11 mouse cellular contexts compared by ENCODE assay signal in genomic region chr12:111692899-111693298, GRCm38 (mm10). TPM values are rescaled to one million over a fixed set of nuclear protein-coding genes. Genes with fewer than 3 reads are reported as not detected.
DNase-seq lines count a peak whose midpoint lies in the region; ATAC-seq lines count a peak whose summit lies in the region.
"Had no signal": no experiment of that assay in that cellular context is flagged by ENCODE, and none has a peak within 500 bp of the region (broad histone marks: within the 10 kb centered on the region; RNA-seq: fewer than 3 reads in every experiment).

No protein-coding gene starts in this region.

- peak overlapping the region; percentile 71 for H3K27ac ChIP-seq in kidney, embryonic 15.5 days
- H3K27ac ChIP-seq in embryonic facial prominence, embryonic 12.5 days, result peak overlapping the region; percentile 72; the same call in 1 of the 2 replicates
- H3K27ac ChIP-seq in hindbrain, embryonic 15.5 days (replicated peaks), result peak overlapping the region; percentile 86

- no peaks in the 10 kb centered on the region for H3K27me3 ChIP-seq in kidney, embryonic 15.5 days
- H3K27me3 ChIP-seq in embryonic facial prominence, embryonic 12.5 days, result no peaks in the 10 kb centered on the region
- no peaks in the 10 kb centered on the region for H3K27me3 ChIP-seq in hindbrain, embryonic 15.5 days

- 76% methylated on average over 5 of the region's 5 CpGs for WGBS in kidney, embryonic 15.5 days
- WGBS in embryonic facial prominence, embryonic 12.5 days, result 79% methylated on average over 5 of the region's 5 CpGs
- WGBS in hindbrain, embryonic 15.5 days, result 58% methylated on average over 5 of the region's 5 CpGs

- no peak overlapping the region for H3K4me3 ChIP-seq in kidney, embryonic 15.5 days (replicated peaks)
- no peak overlapping the region for H3K4me3 ChIP-seq in embryonic facial prominence, embryonic 12.5 days
- no peak overlapping the region for H3K4me3 ChIP-seq in hindbrain, embryonic 15.5 days
- H3K4me3 ChIP-seq: liver, embryonic 15.5 days had no signal

- H3K9me3 ChIP-seq in kidney, embryonic 15.5 days (replicated peaks), result no peaks in the 10 kb centered on the region
- H3K9me3 ChIP-seq in embryonic facial prominence, embryonic 12.5 days, result no peaks in the 10 kb centered on the region
- no peaks in the 10 kb centered on the region for H3K9me3 ChIP-seq in hindbrain, embryonic 15.5 days
- H3K9me3 ChIP-seq: liver, embryonic 15.5 days had no signal

- peaks cover 55% of the 10 kb centered on the region for H3K4me1 ChIP-seq in kidney, embryonic 15.5 days
- H3K4me1 ChIP-seq in embryonic facial prominence, embryonic 12.5 days, result peaks cover 47% of the 10 kb centered on the region
- H3K4me1 ChIP-seq in hindbrain, embryonic 15.5 days (replicated peaks), result peaks cover 66% of the 10 kb centered on the region

- no peak overlapping the region for H3K9ac ChIP-seq in kidney, embryonic 15.5 days
- H3K9ac ChIP-seq in embryonic facial prominence, embryonic 12.5 days, result no peak overlapping the region
- no peak overlapping the region for H3K9ac ChIP-seq in hindbrain, embryonic 15.5 days
- H3K9ac ChIP-seq: liver, embryonic 15.5 days had no signal

- DNase-seq in kidney, adult 9 months, result no peak
- DNase-seq in neural tube, embryonic 10.5 days (ENCODE audit: extremely low spot score, low spot score), result peak; percentile 33
- DNase-seq in urinary bladder, postnatal 36 days (ENCODE audit: low spot score in 2 of 2), result no peak
- DNase-seq in layer of hippocampus, postnatal 10 days (ENCODE audit: low spot score in 2 of 2), result no peak
- DNase-seq in heart, adult 18-20 months, result no peak
- DNase-seq: adrenal gland, adult 2 months; kidney, adult 8-10 months had no signal

- ATAC-seq in kidney, embryonic 15.5 days (replicated peaks; ENCODE audit: low FRiP score), result no peak
- no peak for ATAC-seq in embryonic facial prominence, embryonic 12.5 days (ENCODE audit: insufficient number of reproducible peaks, insufficient read depth, low FRiP score, low TSS enrichment)
- no peak for ATAC-seq in hindbrain, embryonic 15.5 days (ENCODE audit: low FRiP score, low read depth)

- H3K36me3 ChIP-seq in kidney, embryonic 15.5 days, result no peaks in the 10 kb centered on the region
- H3K36me3 ChIP-seq in embryonic facial prominence, embryonic 12.5 days, result no peaks in the 10 kb centered on the region
- no peaks in the 10 kb centered on the region for H3K36me3 ChIP-seq in hindbrain, embryonic 15.5 days
- H3K36me3 ChIP-seq: liver, embryonic 15.5 days had no signal

- no peak overlapping the region for H3K4me2 ChIP-seq in kidney, embryonic 15.5 days
- no peak overlapping the region for H3K4me2 ChIP-seq in embryonic facial prominence, embryonic 12.5 days (replicated peaks)
- H3K4me2 ChIP-seq in hindbrain, embryonic 15.5 days, result no peak overlapping the region
- H3K4me2 ChIP-seq: liver, embryonic 15.5 days had no signal

RNA-seq across cellular contexts. Expression of gene Trmt61a, which starts 15.0 kb away (rescaled TPM):
- polyA plus RNA-seq in kidney, embryonic 15.5 days (2015; fragmentation: Nextera tagmentation; extraction: Ambion mirVana), result 10.7 and 12.8 TPM in 2 replicates
- polyA plus RNA-seq in embryonic facial prominence, embryonic 12.5 days (2016; fragmentation: Nextera tagmentation; extraction: Ambion mirVana), result 13.3 and 15.1 TPM in 2 replicates
- 11.5 and 12.0 TPM in 2 replicates for polyA plus RNA-seq in hindbrain, embryonic 15.5 days (2015; fragmentation: Nextera tagmentation; extraction: Ambion mirVana)
- total RNA-seq in layer of hippocampus, postnatal 10 days (2021), result 10 to 100 TPM; 16.3 to 19.8 TPM
- total RNA-seq in heart, adult 18-20 months (2021), result 1 to 10 TPM; 5.8 to 6.5 TPM

RNA-seq across cellular contexts. Expression of gene Bag5, which starts 20.2 kb away (rescaled TPM):
- 51.4 and 53.6 TPM in 2 replicates for polyA plus RNA-seq in kidney, embryonic 15.5 days (2015; fragmentation: Nextera tagmentation; extraction: Ambion mirVana)
- polyA plus RNA-seq in embryonic facial prominence, embryonic 12.5 days (2016; fragmentation: Nextera tagmentation; extraction: Ambion mirVana), result 59.7 and 61.3 TPM in 2 replicates
- polyA plus RNA-seq in hindbrain, embryonic 15.5 days (2015; fragmentation: Nextera tagmentation; extraction: Ambion mirVana), result 65.1 and 67.8 TPM in 2 replicates
- total RNA-seq in layer of hippocampus, postnatal 10 days (2021), result 10 to 100 TPM; 38.4 to 38.9 TPM
- total RNA-seq in heart, adult 18-20 months (2021), result 10 to 100 TPM; 19.7 to 26.3 TPM

RNA-seq across cellular contexts. Expression of gene Apopt1, which starts 20.2 kb away (rescaled TPM):
- 53.5 and 57.4 TPM in 2 replicates for polyA plus RNA-seq in kidney, embryonic 15.5 days (2015; fragmentation: Nextera tagmentation; extraction: Ambion mirVana)
- polyA plus RNA-seq in embryonic facial prominence, embryonic 12.5 days (2016; fragmentation: Nextera tagmentation; extraction: Ambion mirVana), result 53.0 and 59.7 TPM in 2 replicates
- polyA plus RNA-seq in hindbrain, embryonic 15.5 days (2015; fragmentation: Nextera tagmentation; extraction: Ambion mirVana), result 50.7 and 52.9 TPM in 2 replicates
- total RNA-seq in layer of hippocampus, postnatal 10 days (2021), result 10 to 100 TPM; 39.2 to 42.0 TPM
- total RNA-seq in heart, adult 18-20 months (2021), result 10 to 100 TPM; 33.9 to 36.8 TPM

RNA-seq across cellular contexts. Expression of gene Ckb, which starts 20.8 kb away (rescaled TPM):
- polyA plus RNA-seq in kidney, embryonic 15.5 days (2015; fragmentation: Nextera tagmentation; extraction: Ambion mirVana), result 126 and 154 TPM in 2 replicates
- polyA plus RNA-seq in embryonic facial prominence, embryonic 12.5 days (2016; fragmentation: Nextera tagmentation; extraction: Ambion mirVana), result 339 and 355 TPM in 2 replicates
- polyA plus RNA-seq in hindbrain, embryonic 15.5 days (2015; fragmentation: Nextera tagmentation; extraction: Ambion mirVana), result 1,741 and 1,830 TPM in 2 replicates
- 1,000 to 10,000 TPM in 1 of 2 experiments, 100 to 1,000 TPM in 1; 969 to 1,026 TPM for total RNA-seq in layer of hippocampus, postnatal 10 days (2021)
- total RNA-seq in heart, adult 18-20 months (2021), result 10 to 100 TPM; 67.8 to 74.5 TPM
